Mouse (Mus musculus): ENCODE data around the gene Gpc3. TPM values are rescaled to one million over a fixed set of nuclear protein-coding genes. Genes with fewer than 3 reads are reported as not detected.
"Not testable (repeated sequence)": the region's sequence is repeated elsewhere in the genome, so short reads cannot be mapped to it uniquely, and the experiment has no call there.

Gpc3 gene
- polyA plus RNA-seq, 1 experiment from 2014 or later = 231 TPM

DNA sequence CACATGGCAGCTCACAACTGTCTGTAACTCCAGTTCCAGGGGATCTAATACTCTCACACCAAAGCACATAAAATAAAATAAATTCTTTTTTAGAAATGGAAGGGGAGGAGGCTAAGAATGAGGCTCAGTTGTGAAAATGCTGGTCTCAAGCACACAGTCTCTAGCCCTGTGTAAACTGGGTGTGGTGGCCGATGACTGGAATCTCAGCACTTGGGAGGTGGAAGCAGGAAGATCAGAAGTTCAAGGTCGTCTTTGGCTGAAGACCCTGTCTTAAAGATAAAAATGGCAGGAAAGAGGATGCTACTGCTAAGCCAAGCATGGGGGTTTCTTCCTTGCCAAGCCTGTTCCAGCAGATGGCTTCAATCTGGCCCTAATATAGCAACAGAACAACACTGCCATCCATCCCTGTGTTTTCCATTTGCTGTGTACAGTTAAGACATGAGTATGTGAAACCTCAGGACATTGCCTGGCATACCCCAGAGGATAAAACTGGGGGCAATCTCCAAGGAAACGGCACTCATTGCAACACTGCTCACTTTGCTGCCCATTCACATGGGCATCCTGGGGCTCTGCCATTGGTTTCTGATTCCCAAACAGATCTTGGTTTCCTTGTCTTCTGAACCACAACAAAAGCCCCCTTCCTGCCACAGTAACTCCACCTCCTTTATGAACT lies 334.9 kb downstream of the Gpc3 start:
- Histone ChIP-seq H3K4me1 (replicated peaks) (no peaks in the 10 kb centered on the region), H3K9me3 (replicated peaks) (no peaks in the 10 kb centered on the region), H3K27ac (no peak overlapping the region), H3K27me3 (no peaks in the 10 kb centered on the region), H3K36me3 (no peaks in the 10 kb centered on the region), H3K9ac (no peak overlapping the region), H3K4me3 (replicated peaks) (no peak overlapping the region), H3K4me2 (no peak overlapping the region)
- WGBS (ENCODE audit: insufficient replicate concordance) = 51% methylated on average over 3 of the region's 3 CpGs
- ATAC-seq (ENCODE audit: low read depth) = no peak
- DNase-seq = no peak

DNA sequence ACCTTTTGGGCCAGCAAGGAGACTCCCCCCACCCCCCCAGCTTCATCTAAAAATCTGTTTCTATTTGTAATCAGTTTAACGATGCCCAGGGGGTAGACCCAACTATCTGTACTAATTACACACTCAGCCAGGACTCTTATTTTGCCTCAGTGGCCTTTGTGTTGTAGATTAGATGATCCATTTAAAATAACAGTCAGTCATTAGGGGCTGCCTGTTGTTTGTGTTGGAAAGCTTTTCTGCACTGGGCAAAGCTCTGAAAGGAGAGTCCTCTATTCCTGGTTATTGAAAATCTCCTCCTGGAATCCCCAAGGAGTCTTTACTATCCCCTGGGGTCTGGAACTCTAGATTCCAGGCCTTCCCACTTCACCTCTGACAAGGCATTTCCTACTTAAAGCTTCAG lies 336.2 kb downstream of the Gpc3 start:
- ATAC-seq (ENCODE audit: low read depth) = no peak
- Histone ChIP-seq H3K4me3 (replicated peaks) (no peak overlapping the region), H3K4me1 (replicated peaks) (no peaks in the 10 kb centered on the region), H3K4me2 (no peak overlapping the region), H3K9me3 (replicated peaks) (no peaks in the 10 kb centered on the region), H3K9ac (no peak overlapping the region), H3K27me3 (no peaks in the 10 kb centered on the region), H3K36me3 (no peaks in the 10 kb centered on the region), H3K27ac (no peak overlapping the region)
- WGBS (ENCODE audit: insufficient replicate concordance) = 40% methylated on average over 1 of the region's 1 CpGs
- no peak for DNase-seq

DNA sequence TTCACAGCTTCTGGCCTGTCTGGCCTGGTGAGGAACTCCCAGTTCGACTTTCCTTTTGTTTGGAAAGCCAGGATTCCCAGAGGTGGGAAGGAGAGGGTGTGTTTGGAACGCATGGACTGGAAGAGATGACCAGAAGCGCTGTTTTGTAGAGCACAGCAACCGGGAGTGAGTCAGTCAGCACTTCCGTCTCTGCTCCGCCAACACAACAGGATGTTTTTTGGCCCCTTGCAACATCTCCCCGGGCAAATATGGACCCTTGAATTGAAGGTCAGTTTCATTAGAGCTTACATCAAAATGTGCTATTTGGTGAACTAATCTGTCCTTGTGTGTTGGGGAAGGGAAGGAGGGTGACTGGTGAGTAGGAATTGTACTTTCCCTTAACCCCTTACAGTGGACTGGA lies 340.7 kb downstream of the Gpc3 start:
- Histone ChIP-seq H3K27me3 (no peaks in the 10 kb centered on the region), H3K9me3 (replicated peaks) (no peaks in the 10 kb centered on the region), H3K36me3 (no peaks in the 10 kb centered on the region), H3K27ac (no peak overlapping the region), H3K4me3 (replicated peaks) (no peak overlapping the region), H3K4me2 (no peak overlapping the region), H3K9ac (no peak overlapping the region), H3K4me1 (replicated peaks) (no peaks in the 10 kb centered on the region)
- DNase-seq = no peak
- ATAC-seq (ENCODE audit: low read depth) = no peak
- 66% methylated on average over 7 of the region's 7 CpGs for WGBS (ENCODE audit: insufficient replicate concordance)

DNA sequence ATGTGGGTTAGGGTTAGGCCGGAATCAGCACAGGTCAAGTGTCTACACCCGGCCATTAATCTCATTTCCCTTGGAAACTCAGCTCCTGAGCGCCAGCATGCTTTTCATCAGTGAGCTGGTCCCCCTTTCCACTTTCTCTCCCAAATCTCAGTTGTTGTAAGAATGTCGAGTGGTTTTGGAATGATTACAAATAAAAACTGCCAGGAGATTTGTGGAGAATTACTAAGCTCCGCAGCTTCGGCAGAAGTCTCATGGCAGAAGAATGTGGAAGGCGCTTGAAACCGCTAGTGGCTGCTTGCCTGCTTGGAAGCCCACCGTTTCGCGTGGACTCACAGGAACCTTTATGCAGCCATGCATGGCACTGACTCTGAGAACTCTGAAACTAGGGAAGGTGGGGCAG lies 351.8 kb downstream of the Gpc3 start:
- Histone ChIP-seq H3K4me2 (no peak overlapping the region), H3K27ac (no peak overlapping the region), H3K9ac (no peak overlapping the region), H3K27me3 (no peaks in the 10 kb centered on the region), H3K9me3 (replicated peaks) (no peaks in the 10 kb centered on the region), H3K36me3 (no peaks in the 10 kb centered on the region), H3K4me1 (replicated peaks) (no peaks in the 10 kb centered on the region), H3K4me3 (replicated peaks) (no peak overlapping the region)
- DNase-seq = no peak
- no peak for ATAC-seq (ENCODE audit: low read depth)
- 80% methylated on average over 11 of the region's 11 CpGs for WGBS (ENCODE audit: insufficient replicate concordance)

DNA sequence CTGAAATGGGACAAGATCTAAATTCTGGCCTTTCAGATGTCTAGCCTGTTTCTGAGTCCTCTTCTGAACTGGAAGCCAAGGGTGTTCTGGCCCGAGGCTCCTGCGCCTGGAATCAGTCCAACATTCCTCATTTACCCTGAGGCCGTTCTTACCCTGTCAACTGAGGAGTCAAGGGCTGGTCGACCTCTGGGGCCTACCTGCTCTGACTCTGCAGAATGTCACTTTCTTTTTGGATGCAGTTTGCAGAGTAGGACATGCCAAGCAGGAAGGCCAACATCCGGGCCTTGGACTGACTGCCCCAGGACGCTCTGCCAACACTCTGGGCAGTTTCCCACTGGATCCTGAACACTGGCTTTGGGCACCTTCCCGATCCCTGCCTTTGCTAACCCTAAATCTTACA lies 352.2 kb downstream of the Gpc3 start:
- no peak overlapping the region for H3K27ac ChIP-seq
- no peak overlapping the region for H3K9ac ChIP-seq
- H3K27me3 ChIP-seq = no peaks in the 10 kb centered on the region
- H3K4me3 ChIP-seq (replicated peaks) = no peak overlapping the region
- no peak for DNase-seq
- H3K9me3 ChIP-seq (replicated peaks) = no peaks in the 10 kb centered on the region
- no peaks in the 10 kb centered on the region for H3K36me3 ChIP-seq
- ATAC-seq (ENCODE audit: low read depth) = no peak
- H3K4me1 ChIP-seq (replicated peaks) = no peaks in the 10 kb centered on the region
- 70% methylated on average over 7 of the region's 7 CpGs for WGBS (ENCODE audit: insufficient replicate concordance)
- H3K4me2 ChIP-seq = no peak overlapping the region

DNA sequence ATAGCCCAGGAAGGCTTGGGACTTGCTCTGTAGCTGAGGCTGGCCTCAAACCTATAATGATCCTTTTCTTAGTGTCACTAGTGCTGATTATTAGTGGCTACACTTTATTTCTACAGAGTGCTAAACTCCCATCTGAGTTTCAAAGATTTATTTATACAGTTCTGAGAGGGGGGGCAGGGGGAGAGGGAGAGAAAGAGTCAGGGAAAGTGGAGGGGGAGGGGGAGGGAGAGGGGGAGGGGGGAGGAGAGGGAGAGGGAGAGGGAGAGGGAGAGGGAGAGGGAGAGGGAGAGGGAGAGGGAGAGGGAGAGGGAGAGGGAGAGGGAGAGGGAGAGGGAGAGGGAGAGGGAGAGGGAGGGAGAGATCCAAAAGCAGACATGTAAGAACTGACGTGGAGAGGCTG lies 354.0 kb downstream of the Gpc3 start:
- ATAC-seq (ENCODE audit: low read depth); H3K27ac ChIP-seq; H3K4me2 ChIP-seq; H3K27me3 ChIP-seq; H3K4me3 ChIP-seq (replicated peaks); DNase-seq; H3K4me1 ChIP-seq (replicated peaks); H3K9ac ChIP-seq; H3K36me3 ChIP-seq; H3K9me3 ChIP-seq (replicated peaks): not testable (repeated sequence)
- 67% methylated on average over 1 of the region's 1 CpGs for WGBS (ENCODE audit: insufficient replicate concordance)

DNA sequence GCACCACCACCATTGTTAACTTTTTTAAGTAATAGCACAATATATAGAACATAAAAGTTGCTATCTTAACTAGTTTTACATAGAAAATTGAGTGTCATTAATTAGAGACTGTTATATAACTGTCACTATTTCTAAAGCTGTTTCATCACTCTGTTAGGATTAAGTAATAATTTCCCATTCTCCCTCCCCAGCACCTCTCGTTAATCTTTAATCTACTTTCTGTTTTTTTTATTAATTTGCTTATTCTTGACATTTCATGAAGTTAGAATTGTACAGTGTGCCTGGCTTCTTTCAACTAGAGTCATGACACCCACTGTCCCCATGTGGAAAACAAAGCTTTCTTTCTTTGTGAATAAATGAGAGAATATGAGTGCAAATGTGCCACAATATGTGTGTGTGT lies 359.2 kb downstream of the Gpc3 start:
- 55% methylated on average over 1 of the region's 1 CpGs for WGBS (ENCODE audit: insufficient replicate concordance)
- no peak for DNase-seq

DNA sequence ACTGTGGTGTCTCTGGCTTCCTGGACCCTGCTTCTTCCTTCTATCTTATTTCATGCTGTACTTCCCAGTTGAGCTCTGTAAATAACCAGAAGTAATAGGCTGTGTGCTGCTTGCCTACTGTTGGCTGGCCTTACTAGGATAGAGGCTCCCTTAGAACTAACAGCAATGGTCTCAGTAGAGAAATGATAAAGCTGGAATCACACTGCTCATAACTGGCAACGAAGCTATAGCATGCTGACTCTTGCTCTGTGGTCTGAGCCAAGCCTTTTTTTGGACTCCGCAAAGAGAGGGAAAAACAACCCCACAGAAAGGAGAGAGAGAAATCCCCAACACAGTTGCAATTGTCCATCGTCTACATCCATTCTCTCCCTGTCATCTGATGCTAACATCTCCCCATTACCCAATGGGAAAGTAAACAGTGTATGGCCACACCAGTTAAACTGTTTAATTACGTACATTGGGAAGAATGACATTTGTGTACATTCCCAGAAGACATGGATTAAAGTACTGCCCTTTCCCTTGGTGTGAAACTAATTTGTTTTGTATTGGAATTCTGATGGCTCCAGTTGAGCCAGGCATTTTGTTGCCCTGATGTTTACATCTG lies 368.0 kb downstream of the Gpc3 start:
- Histone ChIP-seq H3K4me2 (no peak overlapping the region), H3K4me1 (replicated peaks) (no peaks in the 10 kb centered on the region), H3K4me3 (replicated peaks) (no peak overlapping the region), H3K27ac (no peak overlapping the region), H3K36me3 (no peaks in the 10 kb centered on the region), H3K9me3 (replicated peaks) (no peaks in the 10 kb centered on the region), H3K27me3 (no peaks in the 10 kb centered on the region), H3K9ac (no peak overlapping the region)
- ATAC-seq (ENCODE audit: low read depth) (no peak), DNase-seq (no peak)
- 63% methylated on average over 4 of the region's 4 CpGs for WGBS (ENCODE audit: insufficient replicate concordance)

More for the DNA sequence above, 359.2 kb downstream of the Gpc3 start:
- ATAC-seq (ENCODE audit: low read depth) = no peak
- Histone ChIP-seq H3K4me3 (replicated peaks) (no peak overlapping the region), H3K9ac (no peak overlapping the region), H3K4me2 (no peak overlapping the region), H3K27ac (no peak overlapping the region), H3K4me1 (replicated peaks) (no peaks in the 10 kb centered on the region), H3K9me3 (replicated peaks) (no peaks in the 10 kb centered on the region), H3K36me3 (no peaks in the 10 kb centered on the region), H3K27me3 (no peaks in the 10 kb centered on the region)

DNA sequence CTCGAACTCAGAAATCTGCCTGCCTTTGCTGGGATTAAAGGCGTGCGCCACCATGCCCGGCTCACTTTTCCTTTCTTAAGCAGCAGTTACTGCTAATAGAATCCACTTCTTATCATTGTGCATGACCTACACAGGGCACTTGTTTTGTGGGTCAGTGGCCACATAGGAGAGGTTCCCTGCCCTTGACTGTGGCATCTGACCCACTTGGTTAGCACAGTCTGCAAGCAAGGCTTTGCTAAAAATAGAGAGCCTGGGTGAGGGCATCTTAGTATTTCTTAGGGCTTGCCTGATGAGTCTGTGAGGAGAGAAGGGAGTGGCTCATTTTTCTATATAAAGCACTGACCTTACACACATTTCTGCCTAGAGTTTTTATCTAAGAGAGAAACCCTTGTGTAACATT lies 376.3 kb downstream of the Gpc3 start:
- no peak overlapping the region for H3K4me3 ChIP-seq (replicated peaks)
- 81% methylated on average over 4 of the region's 4 CpGs for WGBS (ENCODE audit: insufficient replicate concordance)
- ATAC-seq (ENCODE audit: low read depth) (no peak), DNase-seq (no peak)
- H3K4me1 ChIP-seq (replicated peaks) = no peaks in the 10 kb centered on the region
- H3K36me3 ChIP-seq = no peaks in the 10 kb centered on the region
- H3K27ac ChIP-seq = no peak overlapping the region
- H3K4me2 ChIP-seq = no peak overlapping the region
- H3K9me3 ChIP-seq (replicated peaks) = no peaks in the 10 kb centered on the region
- H3K9ac ChIP-seq = no peak overlapping the region
- H3K27me3 ChIP-seq = no peaks in the 10 kb centered on the region

DNA sequence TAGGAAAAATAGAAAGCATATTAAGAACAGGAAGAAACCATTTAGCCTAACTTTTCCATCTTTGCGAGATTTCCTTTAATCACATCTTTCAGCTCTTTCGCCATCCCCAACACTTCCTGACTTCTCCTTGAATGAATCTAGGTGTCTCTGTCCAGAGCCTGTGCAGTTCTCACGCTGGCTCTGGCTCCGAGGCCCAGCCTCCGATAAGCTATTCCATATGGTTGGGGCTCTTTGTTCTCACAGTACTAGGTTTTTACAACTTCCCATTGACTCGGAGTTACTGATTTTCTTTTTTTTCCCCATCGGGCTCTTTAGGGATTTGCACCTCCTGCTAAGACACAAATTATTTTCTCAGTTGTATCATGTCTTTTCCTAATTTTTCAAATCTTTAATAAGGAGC lies 381.8 kb downstream of the Gpc3 start:
- H3K4me3 ChIP-seq (replicated peaks) = no peak overlapping the region
- DNase-seq = no peak
- WGBS (ENCODE audit: insufficient replicate concordance) = 52% methylated on average over 7 of the region's 7 CpGs
- no peak overlapping the region for H3K9ac ChIP-seq
- no peak overlapping the region for H3K27ac ChIP-seq
- no peaks in the 10 kb centered on the region for H3K27me3 ChIP-seq
- H3K4me2 ChIP-seq = no peak overlapping the region
- H3K36me3 ChIP-seq = no peaks in the 10 kb centered on the region
- ATAC-seq (ENCODE audit: low read depth) = no peak
- H3K4me1 ChIP-seq (replicated peaks) = no peaks in the 10 kb centered on the region
- no peaks in the 10 kb centered on the region for H3K9me3 ChIP-seq (replicated peaks)

DNA sequence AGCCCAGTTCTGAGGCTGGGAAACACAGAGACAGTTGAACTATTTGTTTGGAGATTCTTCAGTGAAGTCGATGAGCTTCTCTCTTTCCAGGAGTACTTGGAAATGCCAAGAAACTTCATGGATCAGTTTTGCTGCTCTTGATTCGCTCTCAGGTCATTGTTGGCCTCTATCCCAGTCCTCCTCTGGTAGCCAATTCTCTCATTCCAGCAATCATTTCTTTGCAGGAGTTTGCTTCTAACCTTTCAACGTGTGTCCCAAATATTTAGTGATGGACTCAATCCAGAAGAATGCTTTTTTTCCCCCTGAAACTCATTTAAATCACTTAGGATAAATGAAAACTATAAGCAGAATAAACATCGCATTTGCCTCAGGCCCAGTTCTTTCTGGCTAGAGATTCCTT lies 383.0 kb downstream of the Gpc3 start:
- ATAC-seq (ENCODE audit: low read depth) = no peak
- WGBS (ENCODE audit: insufficient replicate concordance) = 65% methylated on average over 4 of the region's 4 CpGs

More for the DNA sequence above, 383.0 kb downstream of the Gpc3 start:
- H3K4me1 ChIP-seq (replicated peaks) = no peaks in the 10 kb centered on the region
- no peaks in the 10 kb centered on the region for H3K27me3 ChIP-seq
- no peak overlapping the region for H3K4me3 ChIP-seq (replicated peaks)
- no peaks in the 10 kb centered on the region for H3K9me3 ChIP-seq (replicated peaks)
- no peak overlapping the region for H3K9ac ChIP-seq
- no peak for DNase-seq
- no peaks in the 10 kb centered on the region for H3K36me3 ChIP-seq
- no peak overlapping the region for H3K4me2 ChIP-seq
- H3K27ac ChIP-seq = no peak overlapping the region
